Mouse (Mus musculus) E14TG2a.4 (cell line): Measurements from ENCODE around the gene Rab21.

ENCODE experiments used
- CTCF ChIP-seq: conservative IDR thresholded peaks from 2 replicates; pipeline ENCODE4 v1.5.1; 2014; ENCODE audit warnings: low read length
- NANOG ChIP-seq: IDR thresholded peaks from 2 replicates; pipeline ENCODE4 v1.6.1; 2014; ENCODE audit warnings: borderline replicate concordance, low read length, mixed read lengths
- POU5F1 ChIP-seq: IDR thresholded peaks from 2 replicates; pipeline ENCODE4 v1.6.1; 2014; ENCODE audit warnings: low read length, borderline replicate concordance

DNA sequence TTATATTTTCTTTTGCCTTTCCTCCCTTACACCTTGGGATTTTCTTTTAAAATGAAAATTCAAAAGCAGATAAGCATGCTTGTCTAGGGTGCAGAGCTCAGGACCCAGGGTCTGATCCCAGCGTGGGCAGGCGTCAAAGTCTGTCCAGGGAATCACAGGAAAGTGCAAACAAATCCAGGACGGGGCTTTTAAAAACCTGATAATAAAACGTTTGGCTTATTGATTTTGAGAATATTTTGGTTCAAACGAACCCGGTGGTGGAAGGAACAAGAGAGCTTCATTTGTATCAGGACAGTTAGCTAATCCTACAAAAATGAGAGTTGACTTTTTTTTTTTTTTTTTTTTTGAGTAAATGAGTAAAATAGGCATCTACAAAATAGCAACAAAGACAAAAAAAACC lies 32.7 kb upstream of the Rab21 start:
- TF ChIP-seq CTCF (no peak), NANOG (no peak), POU5F1 (no peak)
